In the genomic region with DNA sequence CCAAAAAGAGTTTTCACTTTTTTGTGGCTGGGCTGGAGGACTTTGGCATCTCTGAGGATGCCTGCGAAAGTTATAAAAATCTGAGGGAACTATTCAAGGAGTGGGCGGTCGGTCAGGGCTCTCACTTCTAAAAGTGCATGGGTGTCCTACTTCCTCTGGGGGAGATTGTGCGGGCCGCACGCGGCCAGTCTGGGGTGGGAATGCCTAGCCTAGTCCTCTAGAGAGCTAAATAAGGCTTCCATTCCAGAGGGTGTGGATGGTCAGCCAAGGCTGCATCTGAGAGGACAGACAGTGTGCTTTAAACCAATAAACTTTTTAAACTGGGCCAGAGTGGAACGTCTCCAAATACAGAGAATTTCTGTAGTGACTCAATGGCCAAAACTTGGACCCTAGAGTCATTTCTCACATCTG, we compare ENCODE assay signal across 9 mouse cellular contexts. TPM values are rescaled to one million over a fixed set of nuclear protein-coding genes. Genes with fewer than 3 reads are reported as not detected.
DNase-seq lines count a peak whose midpoint lies in the region; TF ChIP-seq lines count a peak whose summit lies in the region.
"Had no signal": no experiment of that assay in that cellular context is flagged by ENCODE, and none has a peak within 500 bp of the region (broad histone marks: within the 10 kb centered on the region; RNA-seq: fewer than 3 reads in every experiment).

No protein-coding gene starts in this region.

- peak; percentile 49 for DNase-seq in urinary bladder, postnatal 14 days (ENCODE audit: low spot score)
- DNase-seq in urinary bladder, postnatal 10 days (ENCODE audit: low spot score), result no peak
- peak; percentile 72 for DNase-seq in heart, adult 8-10 months (ENCODE audit: low spot score)
- DNase-seq in limb, embryonic 10.5 days (ENCODE audit: low spot score), result peak; percentile 46
- no peak for DNase-seq in left cerebral cortex, postnatal 4 days
- DNase-seq in testis, postnatal 10 days (ENCODE audit: low spot score), result no peak
- no peak for DNase-seq in cerebellum, adult 9-11 months

- H3K79me2 ChIP-seq in myocyte (ENCODE audit: control insufficient read depth, insufficient read depth), result peaks cover 57% of the 10 kb centered on the region

- 9% methylated on average over 8 of the region's 8 CpGs for WGBS in limb, embryonic 10.5 days

- no peak overlapping the region for H3ac ChIP-seq in myocyte (ENCODE audit: control insufficient read depth, insufficient read length)

- peak overlapping the region; percentile 79 for H3K4me3 ChIP-seq in limb, embryonic 10.5 days
- H3K4me3 ChIP-seq in myocyte, result peak overlapping the region; percentile 66

- peak overlapping the region; percentile 94 for H3K4me2 ChIP-seq in myocyte (ENCODE audit: low read depth)

- H3K36me3 ChIP-seq in limb, embryonic 10.5 days, result peaks cover 24% of the 10 kb centered on the region
- H3K36me3 ChIP-seq in myocyte (ENCODE audit: control insufficient read depth, insufficient read depth), result no peaks in the 10 kb centered on the region

- H3K27ac ChIP-seq in limb, embryonic 10.5 days, result peak overlapping the region; percentile 99
- H3K27ac ChIP-seq: liver, embryonic 14.5 days had no signal

- intact Hi-C loops in left cerebral cortex, postnatal 4 days (cut with DNase I), result no loop called here

- H3K4me1 ChIP-seq in limb, embryonic 10.5 days, result peaks cover 40% of the 10 kb centered on the region

- H3K27me3 ChIP-seq in limb, embryonic 10.5 days (ENCODE audit: low read depth, poor library complexity, severe bottlenecking), result no peaks in the 10 kb centered on the region
- H3K27me3 ChIP-seq in myocyte (ENCODE audit: control insufficient read depth, insufficient read depth, insufficient read length), result no peaks in the 10 kb centered on the region

- TF ChIP-seq POLR2A in myocyte (IDR thresholded peaks at IDR 0.05; ENCODE audit: insufficient read length, low read depth), result no peak

- H3K9me3 ChIP-seq in limb, embryonic 10.5 days (replicated peaks), result no peaks in the 10 kb centered on the region

TF ChIP-seq in myocyte, 11 proteins besides CTCF, POLR2A, EP300 and RAD21:
- TF ChIP-seq REST (IDR thresholded peaks at IDR 0.05; ENCODE audit: insufficient read depth, insufficient read length) (no peak), SRF (IDR thresholded peaks at IDR 0.05; ENCODE audit: control insufficient read depth, insufficient read length, low read depth) (no peak), MAX (IDR thresholded peaks at IDR 0.05; ENCODE audit: low read depth) (no peak), USF1 (IDR thresholded peaks at IDR 0.05; ENCODE audit: low read depth) (no peak), TCF3 (IDR thresholded peaks at IDR 0.05; ENCODE audit: insufficient read length, low read depth) (no peak), MYOD1 (IDR thresholded peaks at IDR 0.05; ENCODE audit: control insufficient read depth in 1 of 3, insufficient read length in 2 of 3, low read depth in 2 of 3) (no peak), TCF12 (IDR thresholded peaks at IDR 0.05; ENCODE audit: insufficient read depth, poor library complexity, severe bottlenecking) (no peak), E2F4 (IDR thresholded peaks at IDR 0.05; ENCODE audit: insufficient read depth) (no peak)
TF ChIP-seq in myocyte: peak in this region for 0.

RNA-seq across cellular contexts. Expression of a gene that starts 1.9 kb away (rescaled TPM):
- total RNA-seq in heart, adult 8-10 months (2022), result 10 to 100 TPM; 23.8 to 32.9 (median 29.5) TPM
- polyA plus RNA-seq in limb, embryonic 10.5 days (2016; fragmentation: Nextera tagmentation; extraction: Ambion mirVana), result 108 and 137 TPM in 2 replicates
- polyA plus RNA-seq in myocyte (2012; fragmentation: generic; extraction: Trizol), result 50.5 TPM
- 10 to 100 TPM; 82.6 to 83.3 TPM for total RNA-seq in left cerebral cortex, postnatal 4 days (2021)

Comparison
In these comparisons a context has a peak if more than half of its experiments do, and no peak if none do; other contexts are left out.
1. DNase-seq: peak in urinary bladder, postnatal 14 days (single experiment), heart, adult 8-10 months (single experiment) and limb, embryonic 10.5 days (single experiment); none in urinary bladder, postnatal 10 days (single experiment), left cerebral cortex, postnatal 4 days (single experiment), testis, postnatal 10 days (single experiment) and cerebellum, adult 9-11 months (single experiment).